Mouse (Mus musculus): ENCODE measurements at regions not wholly inside any gene's neighbourhood (a gene's known extent, or its start where the extent isn't known, plus 50 kb on each side); places are given as distances from the start of the nearest gene placed in this dataset.
A peak's percentile ranks its signal among the peaks of the same experiment; 100 is the strongest.

DNA sequence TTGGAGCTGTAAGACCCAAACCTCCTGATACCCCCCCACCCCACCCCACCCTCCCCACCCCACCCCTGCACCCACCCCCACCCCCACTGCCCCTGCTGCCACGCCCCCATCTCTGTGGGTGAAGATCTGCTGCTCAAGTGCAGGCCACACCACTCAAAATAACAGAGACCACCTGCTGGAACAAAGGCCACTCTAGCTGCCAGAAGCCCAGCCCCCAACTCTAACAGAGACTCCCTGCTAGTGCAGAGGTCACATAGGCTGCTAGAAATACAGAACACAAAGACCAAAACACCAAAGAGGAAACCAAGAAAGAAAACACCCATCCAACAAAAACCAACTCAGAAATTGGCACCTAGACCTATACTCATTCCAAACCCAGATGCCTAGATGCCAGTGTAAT lies 58.9 kb downstream of the Olfr267 start:
- no peak for DNase-seq

DNA sequence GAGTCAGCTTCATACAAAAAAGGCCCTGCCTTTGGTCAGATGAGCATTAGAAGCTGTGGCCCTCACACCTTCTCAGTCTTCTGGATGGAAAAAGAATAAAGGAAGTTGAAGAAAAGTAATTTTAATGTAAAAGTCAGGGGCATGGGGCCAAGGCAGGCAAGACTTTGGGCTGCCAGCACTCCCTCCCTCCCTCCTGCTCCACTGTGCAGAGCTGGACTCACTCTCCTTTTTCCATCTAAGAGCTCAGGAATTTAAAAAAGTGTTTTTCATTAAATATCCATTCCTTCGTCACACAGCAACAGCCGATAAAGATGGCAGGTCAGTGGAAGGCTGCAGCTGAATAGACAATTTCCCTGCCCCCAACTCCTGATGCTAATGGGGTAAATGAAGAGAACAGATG lies 61.1 kb downstream of the Olfr267 start:
- no peak for DNase-seq

DNA sequence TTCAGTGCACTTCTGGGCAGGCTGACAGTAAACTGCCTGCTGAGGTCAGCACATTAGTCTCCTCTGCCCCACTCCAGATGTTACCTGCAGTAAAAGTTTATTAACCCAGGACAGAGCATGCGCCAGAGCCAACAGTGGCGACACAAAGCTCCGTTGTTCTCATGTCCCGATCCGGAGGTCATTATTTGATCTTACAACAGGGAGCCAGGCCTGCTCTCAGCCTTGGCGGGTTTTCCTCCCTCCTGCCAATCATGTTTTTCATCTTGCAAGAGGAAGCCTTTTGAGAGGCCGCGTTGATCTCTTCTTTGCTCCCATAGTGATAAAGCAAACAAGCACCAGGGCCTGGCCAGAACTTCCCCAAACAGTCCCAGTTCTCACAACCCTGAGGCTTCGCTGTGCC lies 64.7 kb downstream of the Olfr267 start:
- DNase-seq: no peak

GRCm38 (mm10) chr4:58720682-58721081 lies 66.8 kb downstream of the Olfr267 start:
- DNase-seq: no peak

- DNase-seq: no peak
Observed at GRCm38 (mm10) chr4:58716426-58716825, 71.1 kb downstream of the Olfr267 start.

- no peak for DNase-seq
Observed at GRCm38 (mm10) chr4:58715846-58716245, 71.7 kb downstream of the Olfr267 start.

DNA sequence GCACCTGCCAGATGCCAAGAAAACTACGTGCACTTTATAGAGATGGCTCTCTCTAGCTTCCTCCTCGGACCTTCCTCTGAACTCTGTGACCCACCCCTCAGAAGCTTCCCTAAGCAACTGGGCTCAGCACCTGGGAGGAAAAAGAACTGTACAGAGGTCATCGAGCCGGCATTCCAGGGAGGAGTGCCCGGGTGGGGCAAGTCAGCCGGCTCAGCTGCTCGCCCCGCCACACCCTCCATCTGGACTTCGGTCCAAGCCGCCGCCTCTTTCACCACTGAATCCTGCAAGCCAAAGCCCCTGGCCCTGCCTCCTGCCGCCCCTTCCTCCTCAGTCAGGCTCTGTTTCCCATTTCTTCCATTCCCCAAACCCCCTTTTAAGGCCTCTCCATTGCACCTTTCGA lies 73.3 kb downstream of the Olfr267 start:
- DNase-seq: no peak

GRCm38 (mm10) chr4:58712875-58713274 lies 74.6 kb downstream of the Olfr267 start:
- DNase-seq: no peak

- no peak for DNase-seq
Observed at GRCm38 (mm10) chr4:58712166-58712565, 75.3 kb downstream of the Olfr267 start.

DNA sequence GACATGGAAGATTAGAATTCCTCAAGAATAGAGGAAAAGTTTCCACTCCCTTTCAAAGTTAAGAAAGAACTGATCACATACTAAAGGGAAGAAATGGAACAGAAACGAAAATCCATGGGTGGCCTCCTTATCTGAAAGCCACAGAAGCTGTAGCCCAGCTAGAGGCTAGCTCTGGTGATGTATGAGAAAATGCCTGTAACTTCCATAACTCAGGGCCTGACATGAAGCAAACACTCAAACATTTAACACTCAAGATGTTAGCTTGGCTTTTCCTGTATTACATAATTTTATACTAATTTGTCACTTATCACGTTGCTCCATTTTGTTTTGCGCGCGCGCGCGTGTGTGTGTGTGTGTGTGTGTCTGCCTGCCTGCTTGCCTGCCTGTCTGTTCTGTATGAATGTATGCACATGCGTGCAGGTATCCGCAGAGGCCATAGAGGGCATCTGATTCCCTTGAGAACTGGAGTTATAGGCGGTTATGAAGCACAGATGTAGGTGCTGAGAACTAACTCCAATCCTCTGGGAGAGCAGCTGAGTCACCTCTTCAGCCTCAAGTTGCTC lies 88.2 kb downstream of the Olfr267 start:
- no peak for DNase-seq

DNA sequence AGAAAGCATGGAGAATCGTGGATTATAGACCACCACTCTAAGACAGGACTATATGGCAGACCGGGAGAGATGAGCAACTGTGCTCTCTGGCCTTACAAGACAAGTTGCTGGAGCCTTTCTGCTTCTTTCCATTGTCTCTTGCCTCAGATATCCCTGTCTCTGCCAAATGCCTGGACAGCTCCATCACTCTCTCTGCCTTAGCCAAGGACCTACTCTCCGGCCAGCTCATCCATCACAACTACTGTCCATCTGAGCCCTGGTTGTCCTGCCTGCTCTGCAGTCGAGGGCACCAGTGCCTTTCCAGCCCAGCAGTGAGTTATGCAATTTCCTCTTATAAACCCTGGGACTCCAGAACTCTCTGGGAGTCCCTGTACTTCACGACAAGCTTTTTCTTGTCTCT lies 88.7 kb downstream of the Olfr267 start:
- peak; percentile 68 for DNase-seq

GRCm38 (mm10) chr4:58696684-58697083 lies 90.8 kb downstream of the Olfr267 start:
- DNase-seq: peak; percentile 7

DNA sequence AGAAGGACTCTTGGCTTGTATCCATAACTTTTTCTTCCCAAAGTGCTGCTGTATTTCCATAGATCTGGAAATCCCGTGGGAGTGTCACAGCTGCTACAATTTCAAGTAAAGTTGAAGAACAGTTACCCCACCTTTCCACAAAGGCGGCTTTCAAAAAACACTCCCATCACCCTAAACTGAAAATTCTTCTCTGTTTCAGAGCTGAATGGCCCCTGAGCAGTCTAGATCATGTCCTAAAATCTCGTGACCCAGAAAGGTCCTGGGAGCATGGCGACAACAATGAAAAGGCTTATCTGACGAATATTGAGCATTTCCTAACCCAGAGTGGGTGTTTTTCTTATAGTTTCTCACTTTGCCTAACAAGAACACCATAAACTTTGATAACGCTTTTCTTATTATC lies 92.2 kb downstream of the Olfr267 start:
- DNase-seq: no peak

DNA sequence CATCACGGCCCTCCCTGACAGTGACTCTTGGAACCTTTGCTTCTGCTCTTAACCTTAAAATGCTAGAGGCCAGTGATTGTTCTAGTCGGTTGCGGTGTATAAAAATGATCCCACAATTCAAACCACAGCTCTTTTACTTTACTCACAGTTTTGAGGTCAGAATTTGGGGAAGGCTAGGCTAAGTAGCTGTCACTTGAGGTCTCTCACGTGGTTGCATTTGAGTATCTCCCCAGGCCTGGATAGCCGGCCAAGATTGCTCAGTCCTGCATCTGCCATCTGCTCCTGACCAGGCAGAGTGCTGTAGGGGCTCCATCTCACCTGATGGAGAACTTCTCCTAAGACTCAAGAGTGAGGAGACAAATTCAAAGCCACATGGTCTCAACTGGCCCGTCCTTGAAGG lies 94.5 kb downstream of the Olfr267 start:
- DNase-seq: no peak

GRCm38 (mm10) chr4:58681926-58682325 lies 105.6 kb downstream of the Olfr267 start:
- no peak for DNase-seq

- DNase-seq: no peak
Observed at GRCm38 (mm10) chr4:58677701-58678385, 109.7 kb downstream of the Olfr267 start.

- DNase-seq: peak; percentile 73
Observed at GRCm38 (mm10) chr4:58671406-58672035, 116.0 kb downstream of the Olfr267 start.

- no peak for DNase-seq
Observed at GRCm38 (mm10) chr4:58670906-58671250, 116.6 kb downstream of the Olfr267 start.

- DNase-seq: peak; percentile 18
Observed at GRCm38 (mm10) chr4:58670107-58670905, 116.6 kb upstream of the Lpar1 start.

- DNase-seq: no peak
Observed at GRCm38 (mm10) chr4:58668368-58669153, 114.9 kb upstream of the Lpar1 start.

DNA sequence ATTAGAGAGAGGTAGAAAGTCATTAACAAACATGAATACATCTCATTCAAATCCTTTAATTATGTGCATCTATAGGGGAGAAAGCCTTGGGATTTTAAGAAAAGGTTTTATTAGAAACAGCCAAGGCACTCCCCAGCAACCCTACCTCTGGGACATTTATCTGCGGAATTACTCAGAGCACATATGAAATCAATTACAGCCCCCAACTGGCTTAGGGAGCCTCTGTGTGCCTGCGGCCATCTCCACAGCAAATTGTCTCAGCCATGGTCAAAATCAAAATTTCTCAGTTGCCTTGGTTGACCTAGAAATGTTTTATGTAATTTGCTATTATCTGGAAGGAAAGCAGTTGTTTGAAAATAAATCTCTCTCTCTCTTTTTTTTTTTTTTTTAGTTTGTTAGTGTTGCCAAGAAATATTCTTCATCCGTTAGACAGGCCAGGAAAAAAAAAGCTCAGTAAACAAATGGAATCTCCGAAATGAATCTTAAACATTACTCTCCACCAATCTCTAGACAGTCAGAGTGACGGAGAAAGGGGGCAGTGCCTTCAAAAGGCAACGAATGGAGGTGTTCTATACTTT lies 110.0 kb upstream of the Lpar1 start:
- DNase-seq: no peak

GRCm38 (mm10) chr4:58661781-58662293 lies 108.1 kb upstream of the Lpar1 start:
- DNase-seq: no peak
